Mouse (Mus musculus) cerebellum, adult 2 months (tissue): ENCODE data around the gene Cabp4. TPM values are rescaled to one million over a fixed set of nuclear protein-coding genes. Genes with fewer than 3 reads are reported as not detected.
"Not testable (repeated sequence)": the region's sequence is repeated elsewhere in the genome, so short reads cannot be mapped to it uniquely, and the experiment has no call there.

ENCODE experiments used
- DNase-seq, 2 experiments: peaks; one replicate each; pipeline ENCODE4 v3.0.0; 2021
- H3K27ac ChIP-seq: fragments of 200-500 bp; 2 replicates; pipeline ENCODE4 v1.5.1; 2012; ENCODE audit warnings: low read length, control low read depth, inconsistent platforms; ENCODE audit not compliant: insufficient read depth
- H3K27me3 ChIP-seq: fragments of 200-500 bp; 2 replicates; pipeline ENCODE4 v1.6.1; 2012; ENCODE audit warnings: inconsistent platforms, mild to moderate bottlenecking, low read length, moderate library complexity; ENCODE audit not compliant: control insufficient read depth, insufficient read depth
- H3K4me1 ChIP-seq: fragments of 200-500 bp; 2 replicates; pipeline ENCODE4 v1.6.1; 2011; ENCODE audit warnings: low read length; ENCODE audit not compliant: control insufficient read depth, insufficient read depth
- H3K4me3 ChIP-seq: fragments of 200-500 bp; replicated peaks from 2 replicates; pipeline ENCODE3; 2011; ENCODE audit warnings: mild to moderate bottlenecking, low read depth, low read length, control low read depth; ENCODE audit not compliant: insufficient read depth
- CTCF ChIP-seq: fragments of 200-500 bp; IDR thresholded peaks from 2 replicates; pipeline ENCODE4 v1.5.1; 2011; ENCODE audit warnings: low read depth, mild to moderate bottlenecking, control low read depth, low read length, moderate library complexity, borderline replicate concordance; ENCODE audit not compliant: insufficient read depth
- POLR2A ChIP-seq: fragments of 200-500 bp; IDR thresholded peaks from 2 replicates; pipeline ENCODE4 v1.6.1; 2011; ENCODE audit warnings: low read length, control low read depth, borderline replicate concordance; ENCODE audit not compliant: insufficient read depth
- WGBS: fragments of 180-500 bp; shearing (Covaris S2); methylation state at CpG from one replicate; pipeline ENCODE4 v1.1.7; 2018; 5-methylcytosine and 5-hydroxymethylcytosine counted together
- polyA plus RNA-seq: library from polyadenylated mRNA; depleted of rRNA; stranded (reverse); fragments of >200 nt; gene quantifications from 2 replicates; pipeline ENCODE4 v1.2.3, GENCODE M21; 2012

The Cabp4 gene
- polyA plus RNA-seq, 1 experiment = 0.16 TPM

GRCm38 (mm10) chr19:4142416-4143173, 1.2 kb downstream of the Cabp4 start:
- 42% methylated on average over 18 of the region's 18 CpGs for WGBS
- TF ChIP-seq CTCF = no peak
- no peak for TF ChIP-seq POLR2A
- peaks cover 10% of the 10 kb centered on the region for H3K4me1 ChIP-seq
- DNase-seq = peak in 1 of 2 experiments; percentile 29
- H3K27me3 ChIP-seq = no peaks in the 10 kb centered on the region
- H3K27ac ChIP-seq = no peak overlapping the region
- H3K4me3 ChIP-seq = no peak overlapping the region

- no peaks in the 10 kb centered on the region for H3K27me3 ChIP-seq
- WGBS = 76% methylated on average over 6 of the region's 6 CpGs
- no peak overlapping the region for H3K4me3 ChIP-seq
- H3K27ac ChIP-seq = no peak overlapping the region
- TF ChIP-seq POLR2A = no peak
- TF ChIP-seq CTCF = no peak
- no peak for DNase-seq
- H3K4me1 ChIP-seq = no peaks in the 10 kb centered on the region
These were observed 3.7 kb downstream of the Cabp4 start for GRCm38 (mm10) chr19:4140147-4140546.

GRCm38 (mm10) chr19:4139446-4139845, 4.4 kb downstream of the Cabp4 start, which contains the start of gene Gpr152:
Gene Gpr152 (plus strand): TSS chr19:4139787.
- H3K27me3 ChIP-seq = no peaks in the 10 kb centered on the region

GRCm38 (mm10) chr19:4137913-4138312, 5.9 kb downstream of the Cabp4 start:
- Histone ChIP-seq H3K4me3 (no peak overlapping the region), H3K4me1 (no peaks in the 10 kb centered on the region), H3K27ac (no peak overlapping the region), H3K27me3 (no peaks in the 10 kb centered on the region)
- no peak for DNase-seq
- WGBS = 88% methylated on average over 5 of the region's 5 CpGs
- TF ChIP-seq CTCF (no peak), POLR2A (no peak)

More at GRCm38 (mm10) chr19:4139446-4139845, 4.4 kb downstream of the Cabp4 start, which contains the start of gene Gpr152:
- H3K4me1 ChIP-seq = no peaks in the 10 kb centered on the region
- no peak within 1 kb of the TSS for H3K4me3 ChIP-seq
- DNase-seq = no peak
- WGBS = 72% methylated on average over 2 of the region's 2 CpGs
- TF ChIP-seq POLR2A = no peak
- TF ChIP-seq CTCF = no peak
- no peak within 1 kb of the TSS for H3K27ac ChIP-seq

- Histone ChIP-seq H3K4me1 (no peaks in the 10 kb centered on the region), H3K4me3 (no peak overlapping the region), H3K27ac (no peak overlapping the region), H3K27me3 (no peaks in the 10 kb centered on the region)
- WGBS = 82% methylated on average over 5 of the region's 5 CpGs
- no peak for TF ChIP-seq POLR2A
- TF ChIP-seq CTCF = no peak
- no peak for DNase-seq
These were observed 7.4 kb downstream of the Cabp4 start for GRCm38 (mm10) chr19:4136463-4136862.

- peak; percentile 36 to 37 for DNase-seq
- 12% methylated on average over 8 of the region's 8 CpGs for WGBS
- H3K27me3 ChIP-seq, H3K27ac ChIP-seq, H3K4me1 ChIP-seq, H3K4me3 ChIP-seq: not testable (repeated sequence)
- peak; percentile 59; the same call in 1 of the 2 replicates for TF ChIP-seq CTCF
These were observed 7.9 kb downstream of the Cabp4 start for GRCm38 (mm10) chr19:4135963-4136345.

- H3K4me1 ChIP-seq, H3K4me3 ChIP-seq, H3K27me3 ChIP-seq, DNase-seq, H3K27ac ChIP-seq: not testable (repeated sequence)
- 85% methylated on average over 6 of the region's 6 CpGs for WGBS
These were observed 8.4 kb downstream of the Cabp4 start for GRCm38 (mm10) chr19:4135229-4135962.

GRCm38 (mm10) chr19:4134354-4134753, 9.5 kb downstream of the Cabp4 start:
- no peaks in the 10 kb centered on the region for H3K27me3 ChIP-seq
- peak in 1 of 2 experiments; percentile 4 for DNase-seq
- TF ChIP-seq POLR2A (no peak), CTCF (no peak)
- no peak overlapping the region for H3K4me3 ChIP-seq
- no peaks in the 10 kb centered on the region for H3K4me1 ChIP-seq
- H3K27ac ChIP-seq = no peak overlapping the region
- 63% methylated on average over 4 of the region's 4 CpGs for WGBS

GRCm38 (mm10) chr19:4131768-4132167, 12.1 kb downstream of the Cabp4 start:
- no peak for TF ChIP-seq POLR2A
- WGBS = 87% methylated on average over 2 of the region's 2 CpGs
- Histone ChIP-seq H3K4me3 (no peak overlapping the region), H3K4me1 (peaks cover 4% of the 10 kb centered on the region; the same call in 1 of the 2 replicates), H3K27me3 (no peaks in the 10 kb centered on the region), H3K27ac (no peak overlapping the region)
- DNase-seq = no peak
